Mouse (Mus musculus) limb, embryonic 11.5 days (tissue): ENCODE measurements around the gene Kiss1. TPM values are rescaled to one million over a fixed set of nuclear protein-coding genes. Genes with fewer than 3 reads are reported as not detected.

Experiments used
- ATAC-seq: fragments of 200-750 bp; cut with Nextera tagmentation; 2 replicates; pipeline ENCODE4 v1.8.0; 2017; ENCODE audit warnings: low read depth; ENCODE audit not compliant: insufficient number of reproducible peaks, low FRiP score, low TSS enrichment
- DNase-seq: peaks from one replicate; pipeline ENCODE4 v3.0.0-alpha.2; 2015; ENCODE audit warnings: low spot score
- H3K27ac ChIP-seq: fragments of 300-500 bp; sonication (generic); replicated peaks from 2 replicates; pipeline ENCODE4 v1.5.1; 2014; ENCODE audit warnings: low read depth, mild to moderate bottlenecking, low read length
- H3K27me3 ChIP-seq: fragments of 300-500 bp; sonication (generic); 2 replicates; pipeline ENCODE4 v1.6.1; 2014; ENCODE audit warnings: mild to moderate bottlenecking, low read length, mixed read lengths; ENCODE audit not compliant: control insufficient read depth, insufficient read depth
- H3K36me3 ChIP-seq: fragments of 300-500 bp; sonication (generic); 2 replicates; pipeline ENCODE4 v1.6.1; 2014; ENCODE audit warnings: mild to moderate bottlenecking, low read length, moderate library complexity, mixed read lengths; ENCODE audit not compliant: control insufficient read depth, insufficient read depth
- H3K4me1 ChIP-seq: fragments of 300-500 bp; sonication (generic); 2 replicates; pipeline ENCODE4 v1.6.1; 2014; ENCODE audit warnings: low read length, mixed read lengths; ENCODE audit not compliant: control insufficient read depth, insufficient read depth
- H3K4me2 ChIP-seq: fragments of 300-500 bp; sonication (generic); 2 replicates; pipeline ENCODE4 v1.6.1; 2014; ENCODE audit warnings: low read depth, mild to moderate bottlenecking, moderate library complexity; ENCODE audit not compliant: severe bottlenecking
- H3K4me3 ChIP-seq: fragments of 300-500 bp; sonication (generic); 2 replicates; pipeline ENCODE4 v1.5.1; 2014; ENCODE audit warnings: low read depth, low read length
- H3K9ac ChIP-seq: fragments of 300-500 bp; sonication (generic); 2 replicates; pipeline ENCODE4 v1.6.1; 2014; ENCODE audit warnings: mild to moderate bottlenecking, low read length
- H3K9me3 ChIP-seq: fragments of 300-500 bp; sonication (generic); 2 replicates; pipeline ENCODE4 v1.6.1; 2016; ENCODE audit warnings: low read length; ENCODE audit not compliant: control insufficient read depth
- WGBS: fragments of 180-500 bp; shearing (Covaris S2); extraction: QIAGEN DNeasy Blood & Tissue Kit; methylation state at CpG from one replicate; pipeline ENCODE4 v1.1.7; 2014; 5-methylcytosine and 5-hydroxymethylcytosine counted together
- polyA plus RNA-seq: library from polyadenylated mRNA; unstranded; fragments of >200 nt; fragmentation: Nextera tagmentation; extraction: Ambion mirVana; gene quantifications from 2 replicates; pipeline ENCODE4 v1.2.1, GENCODE M21; 2014

Kiss1 gene
- polyA plus RNA-seq, 1 experiment from 2014 or later = not detected

- ATAC-seq (no peak), DNase-seq (no peak)
- Histone ChIP-seq H3K27ac (no peak overlapping the region), H3K4me2 (no peak overlapping the region), H3K4me1 (no peaks in the 10 kb centered on the region), H3K27me3 (no peaks in the 10 kb centered on the region), H3K4me3 (no peak overlapping the region), H3K9ac (no peak overlapping the region), H3K9me3 (no peaks in the 10 kb centered on the region), H3K36me3 (no peaks in the 10 kb centered on the region)
- WGBS = 94% methylated on average over 2 of the region's 2 CpGs
Measured at GRCm38 (mm10) chr1:133344357-133344756, 22.7 kb downstream of the Kiss1 start.

GRCm38 (mm10) chr1:133346531-133346930 lies 24.9 kb downstream of the Kiss1 start:
- Histone ChIP-seq H3K27me3 (no peaks in the 10 kb centered on the region), H3K36me3 (no peaks in the 10 kb centered on the region), H3K4me3 (no peak overlapping the region), H3K4me2 (no peak overlapping the region), H3K27ac (no peak overlapping the region), H3K4me1 (no peaks in the 10 kb centered on the region), H3K9me3 (no peaks in the 10 kb centered on the region), H3K9ac (no peak overlapping the region)
- no peak for DNase-seq
- ATAC-seq = no peak
- 85% methylated on average over 9 of the region's 9 CpGs for WGBS

- H3K4me2 ChIP-seq = no peak overlapping the region
- no peaks in the 10 kb centered on the region for H3K27me3 ChIP-seq
- no peak overlapping the region for H3K9ac ChIP-seq
- no peaks in the 10 kb centered on the region for H3K4me1 ChIP-seq
- no peak overlapping the region for H3K4me3 ChIP-seq
- no peak for DNase-seq
- H3K9me3 ChIP-seq = no peaks in the 10 kb centered on the region
- 56% methylated on average over 3 of the region's 3 CpGs for WGBS
- ATAC-seq = no peak
- H3K27ac ChIP-seq = no peak overlapping the region
- H3K36me3 ChIP-seq = no peaks in the 10 kb centered on the region
Measured at GRCm38 (mm10) chr1:133347226-133347625, 25.6 kb downstream of the Kiss1 start.

- Histone ChIP-seq H3K27ac (no peak overlapping the region), H3K9me3 (no peaks in the 10 kb centered on the region), H3K4me1 (no peaks in the 10 kb centered on the region), H3K27me3 (no peaks in the 10 kb centered on the region), H3K9ac (no peak overlapping the region), H3K4me3 (no peak overlapping the region), H3K36me3 (no peaks in the 10 kb centered on the region), H3K4me2 (no peak overlapping the region)
- ATAC-seq (no peak), DNase-seq (no peak)
- WGBS = 83% methylated on average over 11 of the region's 11 CpGs
Measured at GRCm38 (mm10) chr1:133347693-133348520, 26.2 kb downstream of the Kiss1 start.

- no peaks in the 10 kb centered on the region for H3K36me3 ChIP-seq
- H3K27me3 ChIP-seq = no peaks in the 10 kb centered on the region
- H3K9me3 ChIP-seq = no peaks in the 10 kb centered on the region
- no peak within 1 kb of the TSS for H3K4me2 ChIP-seq
- 86% methylated on average over 1 of the region's 1 CpGs for WGBS
- no peak within 1 kb of the TSS for H3K4me3 ChIP-seq
- H3K27ac ChIP-seq = no peak within 1 kb of the TSS
- no peaks in the 10 kb centered on the region for H3K4me1 ChIP-seq
- ATAC-seq = no peak
- no peak for DNase-seq
- H3K9ac ChIP-seq = no peak within 1 kb of the TSS
Measured at GRCm38 (mm10) chr1:133350210-133350609, 28.5 kb downstream of the Kiss1 start, which contains the start of gene Ren1. TSS of gene Ren1 (plus strand) at chr1:133350510.

GRCm38 (mm10) chr1:133351762-133352161 lies 30.1 kb downstream of the Kiss1 start:
- H3K27me3 ChIP-seq = no peaks in the 10 kb centered on the region
- no peak overlapping the region for H3K4me2 ChIP-seq
- H3K9me3 ChIP-seq = no peaks in the 10 kb centered on the region
- no peaks in the 10 kb centered on the region for H3K36me3 ChIP-seq
- H3K4me1 ChIP-seq = no peaks in the 10 kb centered on the region
- H3K9ac ChIP-seq = no peak overlapping the region
- no peak overlapping the region for H3K27ac ChIP-seq
- 34% methylated on average over 9 of the region's 9 CpGs for WGBS
- DNase-seq = no peak
- no peak for ATAC-seq
- H3K4me3 ChIP-seq = no peak overlapping the region

- Histone ChIP-seq H3K36me3 (no peaks in the 10 kb centered on the region), H3K27me3 (no peaks in the 10 kb centered on the region), H3K4me2 (no peak overlapping the region), H3K27ac (no peak overlapping the region), H3K4me1 (no peaks in the 10 kb centered on the region), H3K9ac (no peak overlapping the region), H3K4me3 (no peak overlapping the region), H3K9me3 (no peaks in the 10 kb centered on the region)
- DNase-seq (peak; percentile 82), ATAC-seq (no peak)
- 53% methylated on average over 12 of the region's 12 CpGs for WGBS
Measured at GRCm38 (mm10) chr1:133353371-133353809, 31.7 kb downstream of the Kiss1 start.

GRCm38 (mm10) chr1:133355469-133355868 lies 33.8 kb downstream of the Kiss1 start:
- DNase-seq = no peak
- no peaks in the 10 kb centered on the region for H3K9me3 ChIP-seq

More at GRCm38 (mm10) chr1:133355469-133355868, 33.8 kb downstream of the Kiss1 start:
- Histone ChIP-seq H3K9ac (no peak overlapping the region), H3K27me3 (no peaks in the 10 kb centered on the region), H3K36me3 (no peaks in the 10 kb centered on the region), H3K4me1 (no peaks in the 10 kb centered on the region), H3K4me3 (no peak overlapping the region), H3K4me2 (no peak overlapping the region), H3K27ac (no peak overlapping the region)
- WGBS = 46% methylated on average over 5 of the region's 5 CpGs
- ATAC-seq = no peak
